Mouse (Mus musculus) adrenal gland, postnatal 10 days (tissue): ENCODE data around the gene A630023A22Rik. TPM values are rescaled to one million over a fixed set of nuclear protein-coding genes. Genes with fewer than 3 reads are reported as not detected.

Experiments
- DNase-seq: peaks from one replicate; pipeline ENCODE4 v3.0.0; 2021; ENCODE audit warnings: mixed read lengths
- long read RNA-seq, 2 experiments: library from polyadenylated mRNA; stranded (forward); transcript quantifications; one replicate each; pipeline ENCODE4 v2.0.0; 2021
- total RNA-seq, 2 experiments: library from RNA; stranded (reverse); gene quantifications; 2 replicates each; pipeline ENCODE4 v1.2.3; 2021

A630023A22Rik gene
- not detected for total RNA-seq
- long read RNA-seq, experiment 1, partial matches to known transcripts = 0 of 1 reads
- long read RNA-seq, experiment 1, other reads (novel, unspliced or antisense) = 1 of 1 reads
- long read RNA-seq, experiment 2 = 0 reads

GRCm38 (mm10) chr14:34102601-34103000 lies at the start of gene A630023A22Rik:
A630023A22Rik (minus strand) TSS chr14:34102754.
- no peak for DNase-seq

DNA sequence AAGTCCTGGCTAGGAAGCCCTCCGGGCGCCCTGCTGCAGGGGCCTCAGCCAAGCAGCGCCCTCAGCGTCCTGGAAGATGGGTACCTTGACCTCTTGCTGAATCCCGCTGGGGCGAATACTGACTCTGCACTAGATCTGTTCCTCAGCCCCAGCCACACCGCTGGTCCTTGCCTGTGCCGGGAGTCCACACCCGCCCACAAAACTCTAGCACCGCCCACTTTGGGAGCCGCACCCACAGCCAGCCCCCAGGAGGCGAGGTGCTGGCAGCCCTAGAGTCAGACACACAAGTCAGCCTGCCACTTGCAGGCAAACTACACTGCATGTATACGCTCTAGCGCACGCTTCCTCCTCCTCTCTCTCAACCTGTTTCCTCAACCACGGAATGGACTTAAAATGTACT lies 49.8 kb upstream of the A630023A22Rik start, which contains the start of gene Npy4r:
Npy4r (minus strand) TSS at position 148 of the 400 bp plus-strand sequence.
- peak; percentile 83 for DNase-seq

DNA sequence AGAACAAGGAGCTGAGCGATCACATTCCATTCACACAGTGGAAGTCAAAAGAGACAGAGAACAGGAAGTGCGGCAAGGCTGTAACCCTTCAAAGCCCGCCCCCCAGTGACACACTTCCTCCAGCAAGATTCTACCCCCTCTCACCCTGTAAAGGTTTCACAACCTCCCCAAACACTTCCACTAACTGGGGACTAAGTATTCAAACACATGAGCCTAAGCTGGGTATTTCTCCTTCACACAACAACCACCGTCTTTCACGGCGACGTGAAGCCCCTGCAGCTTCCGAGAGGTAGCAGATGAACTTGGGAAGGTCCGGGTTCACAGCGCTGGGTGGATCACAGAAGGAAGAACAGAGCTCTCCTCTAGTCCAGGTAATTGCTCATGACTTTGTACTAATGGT lies 40.4 kb upstream of the A630023A22Rik start:
- no peak for DNase-seq

GRCm38 (mm10) chr14:34142316-34142715 lies 39.8 kb upstream of the A630023A22Rik start:
- no peak for DNase-seq

- DNase-seq = no peak
Observed at GRCm38 (mm10) chr14:34139671-34140664, 37.4 kb upstream of the A630023A22Rik start.

DNA sequence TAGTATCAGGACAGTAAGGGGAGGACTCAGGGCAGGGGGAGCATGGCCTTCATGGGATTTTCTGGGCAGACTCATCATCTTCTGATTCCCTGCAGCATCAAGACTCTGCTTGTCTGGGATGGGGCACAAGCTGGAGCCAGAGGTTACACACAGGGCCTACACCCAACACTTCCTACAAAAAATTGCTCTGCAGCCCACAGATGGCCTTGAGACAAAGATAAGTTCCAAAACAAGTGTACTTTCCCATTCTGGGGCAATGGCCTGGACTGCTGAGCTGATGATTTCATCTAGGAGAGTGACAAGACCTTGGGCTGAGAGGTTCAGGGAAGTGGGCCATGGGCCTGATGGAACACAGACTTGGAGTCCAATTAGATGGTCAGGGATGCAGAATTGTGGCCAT lies 32.8 kb upstream of the A630023A22Rik start:
- no peak for DNase-seq

- DNase-seq = no peak
Observed at GRCm38 (mm10) chr14:34131216-34131615, 28.7 kb upstream of the A630023A22Rik start.

- DNase-seq = no peak
Observed at GRCm38 (mm10) chr14:34121691-34122090, 19.1 kb upstream of the A630023A22Rik start.

GRCm38 (mm10) chr14:34120923-34121351 lies 18.4 kb upstream of the A630023A22Rik start:
- DNase-seq = no peak

DNA sequence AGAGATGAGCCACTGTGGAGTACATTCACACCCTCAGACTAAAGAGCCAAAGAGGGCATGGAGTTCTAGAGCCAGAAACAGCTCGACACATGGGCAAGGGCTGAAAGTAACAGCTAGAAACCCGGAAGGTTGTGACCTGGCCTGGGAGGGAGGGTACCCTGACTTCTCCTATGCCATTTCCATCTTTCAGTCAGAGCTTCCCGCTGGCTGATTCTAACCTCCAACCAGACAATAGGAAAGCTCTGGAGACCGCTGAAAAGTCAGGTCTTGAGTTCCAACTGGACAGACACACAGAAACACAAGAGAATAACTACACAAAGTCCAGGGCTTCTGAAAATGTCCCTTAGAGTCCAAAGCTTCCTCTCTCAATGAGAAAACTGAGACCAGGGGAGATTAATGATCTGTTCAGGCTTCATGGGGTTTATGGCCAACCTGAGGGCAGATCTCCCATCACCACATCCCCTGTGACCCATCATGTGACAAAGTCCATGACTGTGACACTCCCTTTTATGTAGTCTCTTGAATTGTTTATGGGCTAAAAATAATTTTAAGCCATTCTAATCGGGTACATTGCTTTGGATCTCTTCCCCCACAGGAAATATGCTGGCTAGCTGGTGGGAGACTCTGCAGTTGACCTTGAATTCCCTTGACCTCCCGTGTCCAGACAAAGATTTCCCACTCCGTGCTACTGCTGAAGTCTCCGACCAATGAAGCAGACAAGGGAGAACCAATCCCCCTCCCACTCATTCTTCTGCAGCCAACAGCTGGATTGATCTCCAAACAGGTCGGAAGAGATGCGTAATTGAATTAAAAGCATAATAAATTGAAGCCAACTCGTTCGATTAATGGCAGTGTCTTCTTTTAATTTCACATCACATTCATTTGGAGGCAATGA lies 17.7 kb upstream of the A630023A22Rik start:
- no peak for DNase-seq

GRCm38 (mm10) chr14:34119046-34119723 lies 16.6 kb upstream of the A630023A22Rik start:
- no peak for DNase-seq

DNA sequence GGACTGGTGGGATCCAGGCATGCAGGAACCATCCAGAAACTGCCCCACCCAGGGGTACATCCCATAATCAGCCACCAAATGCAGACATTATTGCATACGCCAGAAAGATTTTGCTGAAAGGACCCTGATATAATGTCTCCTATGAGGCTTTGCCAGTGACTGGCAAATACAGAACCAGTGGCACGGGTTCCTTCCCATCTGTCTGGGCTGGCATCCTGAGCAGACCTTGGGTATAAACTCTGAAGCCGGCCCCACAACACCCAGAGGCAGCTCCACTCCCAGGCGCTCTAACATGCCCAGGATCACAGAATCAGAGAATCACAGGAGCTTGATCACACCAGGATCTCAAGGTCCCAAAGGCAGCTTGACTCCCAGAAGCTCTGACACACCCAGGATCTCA lies 11.8 kb upstream of the A630023A22Rik start:
- no peak for DNase-seq

DNA sequence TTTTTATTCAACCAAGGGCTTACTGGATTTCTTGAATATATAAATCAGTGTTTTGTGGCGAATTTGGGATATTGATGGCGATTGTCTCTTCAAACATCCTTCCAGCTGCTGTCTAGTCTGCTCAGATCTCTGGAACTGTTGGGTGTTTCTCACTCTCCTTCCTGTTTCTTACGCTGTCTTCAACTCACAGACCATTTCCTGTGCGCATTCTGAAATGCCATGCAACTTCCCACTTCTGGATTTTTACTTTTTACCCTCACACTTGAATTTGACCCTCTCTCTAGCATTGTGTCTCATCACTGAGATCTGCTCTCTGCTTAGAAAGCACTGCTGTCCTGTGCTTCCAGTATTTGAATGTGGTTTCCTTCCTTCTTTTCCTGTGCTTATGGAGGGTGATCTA lies 5.0 kb upstream of the A630023A22Rik start:
- DNase-seq = no peak

GRCm38 (mm10) chr14:34106389-34107062 lies 4.0 kb upstream of the A630023A22Rik start:
- DNase-seq = peak; percentile 77

DNA sequence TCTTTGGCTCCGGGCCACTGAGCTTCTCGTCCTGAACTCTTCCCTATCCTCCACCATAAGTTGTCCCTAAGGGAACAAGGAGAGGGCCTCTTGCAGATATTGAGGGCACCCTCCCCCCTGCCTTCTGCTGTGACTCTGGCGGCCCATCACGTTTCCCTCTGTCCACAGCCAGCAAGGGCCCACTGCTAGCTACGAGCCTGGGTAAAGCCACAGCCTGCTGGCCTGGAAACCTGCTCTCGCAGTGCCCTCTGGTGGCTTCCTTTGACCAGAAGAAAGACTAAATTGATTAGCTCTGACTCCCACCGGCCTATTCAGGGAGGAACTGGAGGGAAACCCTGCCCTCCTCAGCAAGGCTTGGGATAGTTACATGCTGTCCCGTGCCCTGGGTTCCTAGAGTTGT lies 2.3 kb upstream of the A630023A22Rik start:
- DNase-seq = peak; percentile 83

- no peak for DNase-seq
Observed at GRCm38 (mm10) chr14:34103855-34104254, 1.3 kb upstream of the A630023A22Rik start.

DNA sequence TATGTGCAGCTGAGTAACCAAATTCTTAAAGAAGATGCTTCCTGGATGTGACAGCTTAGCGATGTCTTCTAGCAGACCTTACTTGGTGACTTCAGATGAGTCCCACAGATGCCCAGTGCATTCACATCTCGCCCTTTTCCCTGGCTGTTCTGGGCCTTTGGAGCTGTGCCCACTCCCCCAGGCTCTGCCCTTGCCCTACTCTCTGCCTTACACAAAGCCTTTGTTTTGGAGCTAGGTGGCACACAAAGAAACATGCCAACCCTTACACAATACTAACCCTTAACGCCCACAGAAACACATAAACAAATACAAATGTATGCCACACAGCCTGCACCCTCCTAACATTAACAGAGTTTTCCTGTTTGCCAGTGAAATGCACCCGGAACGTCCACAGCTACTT lies 6.4 kb downstream of the A630023A22Rik start:
- DNase-seq = no peak

GRCm38 (mm10) chr14:34092856-34093255 lies 9.7 kb downstream of the A630023A22Rik start:
- DNase-seq = no peak

GRCm38 (mm10) chr14:34091475-34091874 lies 11.1 kb downstream of the A630023A22Rik start:
- DNase-seq = no peak

GRCm38 (mm10) chr14:34089796-34090195 lies 12.8 kb downstream of the A630023A22Rik start:
- no peak for DNase-seq

DNA sequence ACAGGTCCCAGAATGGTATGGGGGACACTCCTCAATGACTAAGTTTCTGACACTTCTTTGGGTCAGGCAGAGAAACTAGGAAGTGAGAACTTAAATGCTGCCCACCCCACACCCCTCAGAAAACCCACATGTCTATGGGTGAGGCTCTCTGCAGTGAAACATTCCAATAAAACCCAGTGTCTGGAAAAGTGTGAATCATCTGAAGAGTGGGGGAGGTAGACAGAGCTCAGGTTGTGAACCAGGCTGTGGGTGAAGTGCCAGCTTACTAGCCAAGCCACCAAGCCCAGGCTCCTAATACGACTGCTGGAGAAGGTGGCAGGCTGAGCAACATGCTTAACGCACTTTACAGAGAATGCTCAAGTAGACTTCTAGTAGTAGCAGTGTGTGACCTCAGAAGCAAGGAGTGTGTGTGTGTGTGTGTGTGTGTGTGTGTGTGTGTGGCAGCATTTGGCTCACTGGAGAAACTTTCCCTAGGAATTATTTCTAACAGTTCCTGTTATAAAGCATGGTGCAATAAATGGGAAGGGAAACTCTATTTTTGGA lies 14.6 kb downstream of the A630023A22Rik start:
- no peak for DNase-seq
